Mouse (Mus musculus): ENCODE measurements around the gene Ahnak2. TPM values are rescaled to one million over a fixed set of nuclear protein-coding genes. Genes with fewer than 3 reads are reported as not detected.
"Not testable (repeated sequence)": the region's sequence is repeated elsewhere in the genome, so short reads cannot be mapped to it uniquely, and the experiment has no call there.

Gene Ahnak2
- total RNA-seq, 2 experiments from 2014 or later: 0.15 TPM; not detected in 1

GRCm38 (mm10) chr12:112821974-112822373 lies 19.5 kb upstream of the Ahnak2 start:
- ATAC-seq (ENCODE audit: poor library complexity, severe bottlenecking): peak; percentile 28; the same call in 1 of the 2 replicates

- no peak for ATAC-seq (ENCODE audit: poor library complexity, severe bottlenecking)
Observed at GRCm38 (mm10) chr12:112821216-112821615, 18.8 kb upstream of the Ahnak2 start.

- ATAC-seq (ENCODE audit: poor library complexity, severe bottlenecking): no peak
Observed at GRCm38 (mm10) chr12:112820401-112820999, 18.0 kb upstream of the Ahnak2 start.

DNA sequence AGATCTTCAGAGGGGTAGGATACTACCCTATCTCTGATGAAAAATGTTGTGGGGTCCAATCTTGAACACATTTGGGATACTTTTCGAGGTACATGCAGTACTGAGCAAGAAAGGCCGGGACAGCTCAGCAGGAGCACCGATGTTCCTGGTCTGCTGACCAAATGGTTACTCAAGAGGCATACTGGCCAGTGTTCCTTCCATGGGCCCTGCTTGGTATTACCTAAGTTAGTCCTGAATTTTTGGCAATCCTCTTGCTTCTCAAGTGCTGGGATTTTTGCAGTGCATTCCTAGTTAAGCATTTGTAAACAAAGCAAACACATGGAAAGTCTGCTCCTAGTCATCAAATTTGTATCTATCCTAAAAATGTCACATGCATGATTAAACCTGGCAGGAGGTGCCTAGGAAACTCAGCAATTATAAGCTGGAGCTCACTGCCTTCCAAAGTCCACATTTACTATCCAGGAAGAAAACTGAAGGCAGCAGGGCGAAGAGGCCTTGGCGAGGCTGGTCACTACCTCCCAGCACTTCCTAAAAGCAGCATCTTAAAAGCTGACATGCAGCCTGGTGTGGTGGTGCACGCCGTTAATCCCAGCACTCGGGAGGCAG lies 16.7 kb upstream of the Ahnak2 start:
- no peak for ATAC-seq (ENCODE audit: poor library complexity, severe bottlenecking)

DNA sequence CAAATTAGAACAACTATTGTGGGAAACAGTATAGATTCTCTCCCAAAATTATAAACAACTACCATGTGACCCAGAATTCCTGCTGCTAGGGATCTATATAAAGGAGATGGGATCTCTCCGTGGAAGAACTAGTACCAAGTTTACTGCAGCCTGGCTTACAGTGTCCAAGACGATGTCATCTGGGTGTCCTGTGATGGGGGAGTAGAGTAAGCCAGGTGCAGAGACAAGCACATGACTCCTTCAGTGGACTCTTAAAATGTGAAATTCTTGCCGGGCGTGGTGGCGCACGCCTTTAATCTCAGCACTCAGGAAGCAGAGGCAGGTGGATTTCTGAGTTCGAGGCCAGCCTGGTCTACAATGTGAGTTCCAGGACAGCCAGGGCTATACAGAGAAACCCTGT lies 14.4 kb upstream of the Ahnak2 start:
- not testable (repeated sequence) for ATAC-seq (ENCODE audit: poor library complexity, severe bottlenecking)

DNA sequence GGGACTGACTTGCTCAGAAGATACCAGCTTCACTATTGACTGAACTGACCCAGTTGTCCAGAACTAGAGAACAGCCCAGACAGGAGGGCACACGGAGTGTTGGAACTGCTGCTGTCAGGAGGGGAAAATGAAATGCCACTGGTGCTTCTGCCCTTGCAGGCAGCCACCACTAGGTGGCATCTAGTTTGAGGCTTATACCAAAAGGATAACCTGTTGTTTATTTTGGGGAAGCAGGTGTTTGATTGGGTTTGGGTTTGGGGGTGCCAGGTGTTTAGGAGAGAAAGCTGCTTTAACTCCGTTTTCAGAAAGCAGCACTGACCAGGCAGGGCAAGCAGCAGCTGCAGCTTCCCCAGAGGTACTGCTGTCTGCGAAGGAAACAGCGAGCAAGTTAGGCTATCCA lies 13.8 kb upstream of the Ahnak2 start:
- ATAC-seq (ENCODE audit: poor library complexity, severe bottlenecking): peak; percentile 93

DNA sequence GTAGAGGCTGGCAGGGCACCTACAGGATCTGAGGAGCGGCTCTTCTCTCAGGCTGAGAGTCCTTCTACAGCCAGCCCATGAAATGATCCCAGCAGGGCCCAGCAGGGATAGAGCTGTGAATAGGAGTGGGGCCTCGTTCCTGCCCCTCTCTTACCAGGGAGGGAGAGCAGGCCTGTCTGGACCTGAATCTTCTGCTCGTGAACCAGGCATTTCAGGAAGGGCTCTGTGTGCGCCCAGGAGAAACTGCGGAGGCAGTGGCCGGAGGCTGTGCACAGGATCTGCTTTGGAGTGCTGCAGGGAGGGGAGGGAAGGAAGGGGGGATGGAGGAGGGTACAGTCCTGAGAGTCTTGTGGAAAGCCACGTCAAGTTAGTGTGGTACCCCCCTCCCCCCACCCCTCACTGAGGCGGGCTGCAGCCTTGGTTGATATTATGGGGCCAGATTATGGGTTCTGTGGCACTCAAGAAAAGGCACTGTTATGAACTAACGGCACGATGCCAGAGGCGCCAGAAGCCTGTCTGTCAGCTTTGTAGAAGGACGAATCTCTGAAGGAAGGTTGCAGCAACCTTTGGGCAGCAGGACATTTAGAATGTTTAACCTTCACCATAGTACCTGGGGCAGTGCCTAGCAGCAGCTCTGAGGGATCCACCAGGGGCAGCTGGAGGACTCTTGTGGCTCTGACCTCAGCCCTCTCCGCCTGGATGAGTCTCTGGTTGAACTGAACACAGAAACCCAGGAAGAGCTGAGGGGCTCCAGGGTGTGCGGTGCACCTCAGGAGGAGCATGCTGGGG lies 12.4 kb upstream of the Ahnak2 start:
- no peak for ATAC-seq (ENCODE audit: poor library complexity, severe bottlenecking)

DNA sequence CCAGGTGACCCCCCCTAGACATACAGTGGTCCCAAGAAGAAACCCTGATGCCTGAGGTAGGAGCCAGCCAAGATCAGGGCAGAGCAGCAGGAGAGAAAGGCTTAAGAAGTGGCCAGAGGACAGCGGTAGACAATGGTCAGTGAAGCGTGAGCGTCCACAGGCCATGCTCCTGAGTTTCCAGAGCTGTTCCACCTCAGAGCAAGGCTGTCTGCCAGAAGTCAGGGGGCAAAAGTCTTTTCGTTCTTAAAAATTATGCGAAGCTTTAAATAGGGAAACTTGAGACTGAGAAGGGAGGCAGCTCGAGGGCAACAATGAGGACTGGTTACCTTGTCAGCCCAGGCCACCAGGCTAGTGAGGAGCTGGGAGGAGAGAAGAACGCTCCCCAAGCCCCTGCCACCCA lies 10.9 kb upstream of the Ahnak2 start:
- no peak for ATAC-seq (ENCODE audit: poor library complexity, severe bottlenecking)

GRCm38 (mm10) chr12:112810092-112810885 lies 7.8 kb upstream of the Ahnak2 start:
- ATAC-seq (ENCODE audit: poor library complexity, severe bottlenecking): no peak

- no peak for ATAC-seq (ENCODE audit: poor library complexity, severe bottlenecking)
Observed at GRCm38 (mm10) chr12:112809641-112810040, 7.2 kb upstream of the Ahnak2 start.

GRCm38 (mm10) chr12:112808587-112809364 lies 6.3 kb upstream of the Ahnak2 start, which contains the start of gene Clba1:
Gene Clba1, plus strand, starts transcription at chr12:112808937.
- ATAC-seq (ENCODE audit: poor library complexity, severe bottlenecking): peak; percentile 98

DNA sequence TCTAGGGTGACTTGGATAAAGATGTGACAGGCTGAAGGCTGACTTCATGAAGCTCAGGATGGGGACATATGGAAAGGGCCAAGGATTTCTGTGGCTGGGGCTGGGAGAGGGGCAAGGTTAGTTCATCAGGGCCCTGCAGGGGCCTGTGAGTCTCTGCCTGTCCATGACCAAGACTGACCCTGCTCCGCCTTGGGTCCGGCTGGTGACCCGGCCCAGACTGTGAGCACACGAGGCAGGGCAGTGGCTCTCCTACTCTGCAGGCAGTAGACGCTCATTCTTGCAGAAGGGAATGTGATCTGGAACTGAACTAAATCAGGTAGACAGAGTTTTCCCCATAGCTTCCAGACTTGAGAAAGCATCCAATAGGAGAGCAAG lies 5.7 kb upstream of the Ahnak2 start:
- no peak for ATAC-seq (ENCODE audit: poor library complexity, severe bottlenecking)

GRCm38 (mm10) chr12:112807796-112808195 lies 5.3 kb upstream of the Ahnak2 start:
- ATAC-seq (ENCODE audit: poor library complexity, severe bottlenecking): no peak

DNA sequence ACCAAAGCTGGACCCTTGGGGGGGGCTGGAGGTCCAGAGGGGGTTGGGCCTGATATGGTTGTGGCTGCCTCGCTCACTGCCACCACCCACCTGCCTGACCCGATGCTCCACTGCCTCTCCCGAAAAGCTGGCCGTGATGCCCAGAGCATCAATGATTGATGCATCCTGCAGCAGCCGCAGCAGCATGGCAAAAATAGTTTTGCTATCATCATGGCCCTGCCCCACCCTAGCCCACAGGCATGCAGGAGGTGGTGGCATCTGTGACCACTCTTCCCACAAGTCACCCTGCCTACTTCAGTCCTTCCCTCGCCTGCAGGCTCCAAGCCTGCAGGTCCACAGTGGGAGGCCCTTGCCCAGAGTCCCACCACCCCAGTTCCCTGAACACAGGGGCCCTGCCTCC lies 3.6 kb upstream of the Ahnak2 start:
- ATAC-seq (ENCODE audit: poor library complexity, severe bottlenecking): no peak

GRCm38 (mm10) chr12:112804046-112804445 lies 1.6 kb upstream of the Ahnak2 start:
- ATAC-seq (ENCODE audit: poor library complexity, severe bottlenecking): no peak

GRCm38 (mm10) chr12:112802917-112803316 lies 460 bp upstream of the Ahnak2 start:
- ATAC-seq (ENCODE audit: poor library complexity, severe bottlenecking): no peak

GRCm38 (mm10) chr12:112800476-112800875 lies 2.0 kb downstream of the Ahnak2 start:
- peak; percentile 75 for ATAC-seq (ENCODE audit: poor library complexity, severe bottlenecking)

- no peak for ATAC-seq (ENCODE audit: poor library complexity, severe bottlenecking)
Observed at GRCm38 (mm10) chr12:112799237-112799970, 3.1 kb downstream of the Ahnak2 start.

- ATAC-seq (ENCODE audit: poor library complexity, severe bottlenecking): no peak
Observed at GRCm38 (mm10) chr12:112798716-112799115, 3.7 kb downstream of the Ahnak2 start.

GRCm38 (mm10) chr12:112798332-112798681 lies 4.2 kb downstream of the Ahnak2 start:
- no peak for ATAC-seq (ENCODE audit: poor library complexity, severe bottlenecking)
